Mouse (Mus musculus) lung, postnatal 36 days (tissue): ENCODE data around the gene Calr4.

ENCODE experiments used
- DNase-seq: peaks from one replicate; pipeline ENCODE4 v3.0.0; 2022; ENCODE audit warnings: mixed read lengths

The Calr4 gene

DNA sequence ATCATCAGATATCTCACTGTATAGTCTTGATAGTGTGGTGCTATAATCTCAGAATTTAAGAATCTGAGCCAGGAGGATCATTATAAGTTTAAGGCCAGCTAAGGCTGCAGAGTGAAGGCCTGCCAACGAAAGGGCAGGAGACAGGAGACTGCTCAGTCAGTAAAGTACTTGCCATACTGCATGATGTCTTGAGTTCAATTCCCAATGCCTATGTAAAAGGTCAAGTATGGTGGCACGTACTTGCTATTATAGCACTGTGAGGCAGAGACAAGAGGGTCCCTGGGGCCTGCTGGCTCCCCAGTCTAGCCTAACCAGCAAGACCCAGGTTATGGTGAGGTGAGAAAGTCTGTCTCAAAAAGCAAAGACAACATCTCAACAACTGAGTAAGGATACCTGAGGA, at the start of gene Calr4:
Gene Calr4 (plus strand): TSS at position 301 of the 400 bp plus-strand sequence.
- DNase-seq = no peak

DNA sequence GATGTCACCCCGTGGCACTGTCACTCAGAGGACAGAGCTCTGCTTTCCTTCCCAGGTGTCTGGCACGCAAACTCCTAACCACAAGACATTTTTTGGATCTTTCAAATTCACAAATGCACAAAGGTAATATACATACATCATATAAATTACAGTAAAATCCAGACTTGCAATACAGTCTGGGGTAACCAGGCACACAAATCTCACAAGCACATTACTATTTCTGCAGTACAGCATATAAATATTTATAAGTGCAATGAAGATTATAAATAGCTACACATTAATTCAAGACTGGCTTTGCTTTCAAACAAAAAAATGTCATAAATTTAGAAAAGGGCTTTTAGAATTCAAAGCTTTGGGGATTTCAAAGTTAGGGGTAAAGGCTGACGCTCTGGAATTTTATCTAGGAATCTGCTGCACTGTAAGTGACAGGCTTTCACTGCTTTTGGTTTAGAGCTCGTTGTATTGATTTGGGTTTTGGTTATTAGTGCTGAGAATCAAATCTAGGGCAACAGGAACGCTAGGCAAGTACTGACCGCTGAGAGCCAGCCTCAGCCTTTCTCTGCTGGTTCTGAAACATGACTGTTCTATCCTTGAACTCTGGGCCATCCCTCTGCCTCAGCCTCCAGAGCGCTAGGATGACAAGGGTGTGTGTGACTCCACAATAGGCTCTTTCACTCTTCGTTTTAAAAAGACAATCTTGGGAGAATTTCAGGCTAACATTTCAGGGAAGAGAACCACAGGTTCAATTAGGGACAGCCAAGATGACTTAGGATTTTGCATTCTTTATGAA, 48.5 kb upstream of the Calr4 start:
- no peak for DNase-seq

DNA sequence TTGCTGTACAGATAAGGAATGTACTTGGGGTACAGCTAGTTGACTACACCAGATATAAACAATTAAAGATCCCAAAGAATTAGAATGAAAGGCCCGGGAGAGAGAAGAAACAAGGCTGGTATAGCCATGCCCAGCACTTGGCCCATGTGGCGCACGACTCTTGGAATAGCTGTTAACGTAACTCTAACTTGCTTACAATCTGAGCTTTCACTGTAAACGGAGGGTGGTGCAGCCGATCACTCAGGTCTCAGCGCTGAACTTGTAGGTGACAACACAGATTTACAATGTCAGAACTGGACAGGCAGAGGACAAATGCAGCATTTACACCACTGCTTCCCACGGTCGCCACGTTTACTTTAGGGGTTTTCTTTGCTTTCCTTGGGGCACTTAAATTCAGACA, 42.7 kb upstream of the Calr4 start:
- DNase-seq = no peak

DNA sequence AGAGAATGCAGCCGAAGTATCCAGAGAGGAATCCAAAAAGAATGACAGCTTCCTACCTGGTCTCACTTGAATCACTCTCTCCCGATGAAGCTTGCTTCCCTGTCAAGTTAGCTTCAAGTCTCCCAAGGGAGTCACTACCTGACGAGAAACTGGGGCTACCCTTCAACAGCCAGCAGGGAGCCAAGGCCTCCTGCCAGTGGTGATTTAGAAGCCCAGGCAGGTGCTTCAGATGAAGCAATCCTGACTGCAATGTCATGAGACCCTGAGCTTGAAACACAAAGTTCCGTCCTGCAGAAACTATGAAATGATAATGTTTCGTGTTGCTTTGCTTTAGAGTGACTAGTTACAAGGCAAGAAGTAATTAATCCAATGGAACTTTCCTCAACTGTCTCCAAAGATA, 40.4 kb upstream of the Calr4 start:
- no peak for DNase-seq

DNA sequence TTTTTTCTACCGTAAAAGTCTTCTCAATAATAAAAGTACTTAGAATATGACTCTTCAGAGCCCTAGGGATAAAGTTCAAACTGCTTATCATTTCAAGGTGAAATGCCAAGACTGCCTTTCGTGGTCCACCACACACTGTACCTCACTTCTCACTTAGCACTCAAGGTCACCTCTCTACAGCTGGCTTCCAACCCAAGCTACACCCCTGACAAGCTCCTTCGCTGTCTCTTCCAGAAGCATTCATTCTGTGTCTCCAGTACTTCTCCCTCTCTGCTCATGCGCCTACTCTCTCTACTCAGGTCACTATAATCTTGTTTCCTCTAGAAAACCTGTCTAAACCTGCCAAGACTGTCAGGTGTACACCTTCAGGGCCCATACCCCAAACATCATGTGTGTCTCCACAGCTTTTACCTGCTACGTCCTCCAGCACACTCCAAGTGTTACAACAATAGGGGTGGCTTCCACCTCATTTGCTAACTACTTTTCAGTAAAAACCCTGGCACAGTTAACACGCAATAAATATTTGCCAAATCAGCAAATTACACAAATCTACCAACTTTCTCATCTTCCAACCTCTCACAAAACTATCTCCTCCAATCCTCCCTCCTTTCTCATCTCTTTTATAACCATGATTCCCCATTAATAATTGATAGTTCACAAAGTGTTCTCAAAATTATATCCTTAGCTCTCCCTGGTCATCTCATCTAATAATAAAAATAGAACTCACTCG, 38.2 kb upstream of the Calr4 start:
- no peak for DNase-seq

DNA sequence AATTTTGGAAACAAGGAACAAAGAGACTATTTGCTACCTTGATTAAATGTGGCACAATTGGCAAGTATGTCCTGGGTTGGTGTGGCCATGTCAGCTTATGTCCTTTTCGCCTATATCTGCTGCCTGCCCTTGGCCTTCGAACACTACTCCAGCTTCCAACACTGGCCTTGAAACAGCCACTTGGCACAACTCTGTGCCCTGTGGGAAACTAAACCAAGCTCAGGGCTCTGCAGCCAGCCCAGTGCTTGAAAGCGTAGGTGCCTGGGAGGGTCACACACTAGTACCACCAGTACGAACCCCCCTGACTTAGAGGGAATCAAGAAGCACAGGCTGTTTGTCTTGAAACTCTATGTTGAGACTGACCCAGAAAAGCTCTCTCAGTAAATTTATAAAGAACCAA, 35.2 kb upstream of the Calr4 start:
- no peak for DNase-seq

DNA sequence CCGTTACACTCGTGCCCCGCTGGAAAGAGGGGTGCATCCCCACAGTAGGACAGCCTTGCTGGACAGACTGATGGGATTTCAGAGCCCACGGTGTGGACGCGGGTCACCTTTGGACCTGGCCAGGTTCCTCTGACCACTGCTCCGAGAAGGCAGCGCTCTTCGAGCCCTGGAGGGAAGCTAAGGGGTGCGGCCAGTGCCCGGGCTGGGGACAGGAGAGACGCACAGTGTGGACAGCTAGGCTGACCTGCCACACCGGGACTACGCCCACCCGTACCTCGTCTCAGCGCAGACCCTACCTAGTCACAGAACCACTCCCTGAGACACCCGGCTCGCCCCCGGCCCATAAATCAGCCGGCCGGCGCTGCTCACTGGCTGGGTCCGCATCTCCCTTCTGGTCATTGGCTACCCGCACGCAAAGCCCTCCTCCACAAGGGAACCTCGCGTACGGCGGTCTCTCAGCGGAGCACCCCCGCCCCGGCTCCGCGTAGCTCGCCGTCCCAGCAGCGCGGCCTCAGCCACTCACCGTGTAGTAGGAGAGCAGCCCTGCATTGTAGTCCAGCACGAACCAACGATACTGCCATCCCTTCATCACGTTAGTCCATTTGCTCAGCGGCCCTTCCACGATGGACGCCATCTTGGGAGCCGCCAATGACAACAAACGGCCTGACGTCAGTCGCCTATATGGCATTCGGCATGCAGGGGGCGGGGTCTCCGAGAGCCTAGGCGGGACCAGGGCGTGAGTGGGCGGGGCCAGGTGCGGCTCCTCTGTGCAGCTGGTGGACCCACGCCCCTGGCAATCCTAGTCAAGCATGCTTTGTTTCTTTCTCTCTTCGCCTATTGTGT, 32.5 kb upstream of the Calr4 start, which contains the start of gene Osbpl9:
Gene Osbpl9 (minus strand): TSS at position 691 of the 843 bp plus-strand sequence.
- peak; percentile 99 for DNase-seq

DNA sequence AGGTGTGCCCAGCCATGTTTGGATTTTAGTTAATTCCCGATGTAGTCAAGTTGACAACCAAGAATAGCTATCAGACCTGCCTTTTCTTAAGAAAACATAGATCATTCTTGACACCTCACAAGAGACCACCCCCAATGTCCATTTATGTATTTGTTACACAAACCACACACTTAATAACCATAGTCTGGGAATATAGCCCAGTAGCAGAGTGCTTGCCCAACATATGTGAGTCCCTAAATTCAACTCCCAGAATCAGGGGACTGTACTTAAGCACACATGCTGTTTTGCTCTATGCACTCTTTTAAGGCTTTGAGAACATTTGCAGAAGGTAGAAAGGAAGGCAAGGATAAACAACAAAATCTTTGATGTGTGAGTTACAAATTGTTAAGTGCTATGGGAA, 30.4 kb upstream of the Calr4 start:
- no peak for DNase-seq

DNA sequence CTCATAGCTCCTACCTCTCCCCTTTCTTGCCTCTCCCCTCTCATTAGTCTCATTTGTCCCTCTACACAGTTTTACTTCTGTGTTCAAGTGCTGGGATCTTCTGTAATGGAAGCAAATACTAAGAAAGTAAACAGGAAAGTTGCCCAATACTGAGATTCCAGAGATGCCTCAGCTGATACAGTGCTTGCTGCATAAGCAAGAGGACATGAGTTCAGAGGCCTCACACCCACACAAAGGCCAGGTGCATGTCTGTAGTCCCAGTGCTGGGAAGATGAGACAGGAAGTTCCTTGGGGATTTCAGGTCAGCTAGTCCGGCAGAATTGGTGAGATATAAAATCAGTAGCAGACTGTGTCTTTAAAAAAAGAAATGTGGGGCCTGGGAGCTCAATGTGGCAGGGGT, 29.9 kb upstream of the Calr4 start:
- DNase-seq = peak; percentile 69

DNA sequence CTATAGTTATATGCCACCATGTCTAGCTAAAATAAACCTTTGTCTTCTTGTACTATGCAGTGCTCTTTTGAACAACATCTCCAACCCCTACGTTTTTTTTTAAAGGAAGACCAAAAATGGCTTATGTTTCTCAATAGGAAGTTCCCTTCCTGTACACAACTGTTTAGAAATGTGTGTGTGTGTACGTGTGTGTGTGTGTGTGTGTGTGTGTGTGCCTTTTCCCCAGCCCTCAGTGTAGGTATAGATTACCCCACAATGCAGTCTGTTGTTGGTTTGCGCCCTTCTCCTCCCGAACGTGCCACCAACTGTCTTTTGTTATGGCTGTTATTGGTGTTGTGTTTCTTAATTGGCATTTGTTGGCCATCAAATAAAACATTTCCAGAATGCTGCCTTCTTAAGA, 26.8 kb upstream of the Calr4 start:
- DNase-seq = no peak

DNA sequence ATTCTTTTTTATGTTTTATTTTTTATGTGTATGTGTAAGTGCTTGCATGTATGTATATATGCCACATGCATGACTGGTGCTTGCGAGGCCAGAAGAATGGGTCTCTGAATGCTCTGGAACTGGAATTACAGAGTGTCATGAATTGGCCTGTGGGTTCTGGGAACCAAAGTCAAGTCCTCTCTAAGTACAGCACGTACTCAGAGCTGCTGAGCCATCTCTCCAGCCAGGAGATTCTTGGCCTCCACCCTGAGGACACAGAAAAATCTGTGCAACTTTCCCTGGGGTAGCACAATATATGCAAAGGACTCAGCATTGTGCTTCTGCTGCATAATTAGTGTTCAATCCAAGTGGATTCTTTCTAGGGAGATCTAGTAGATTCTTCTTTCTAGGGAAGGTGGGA, 24.0 kb upstream of the Calr4 start:
- no peak for DNase-seq

DNA sequence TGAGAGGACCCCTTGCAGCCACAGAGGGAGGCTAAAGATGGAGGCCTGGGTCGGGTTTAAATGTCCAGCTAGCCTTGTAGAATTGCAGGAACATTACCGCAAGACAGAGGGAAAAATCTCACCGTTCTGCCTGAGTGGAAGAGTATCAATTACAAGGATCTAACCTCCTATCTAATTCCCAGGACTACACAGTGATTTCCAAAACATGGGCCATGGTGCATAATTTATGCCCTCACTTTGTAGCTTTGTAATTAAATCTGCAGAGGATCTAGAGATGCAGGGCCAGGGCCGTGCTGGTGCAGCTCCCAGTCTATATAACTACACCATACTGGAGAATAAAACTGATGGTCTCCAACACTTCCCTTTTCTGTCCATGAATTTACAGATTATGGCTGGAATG, 23.4 kb upstream of the Calr4 start:
- DNase-seq = no peak

DNA sequence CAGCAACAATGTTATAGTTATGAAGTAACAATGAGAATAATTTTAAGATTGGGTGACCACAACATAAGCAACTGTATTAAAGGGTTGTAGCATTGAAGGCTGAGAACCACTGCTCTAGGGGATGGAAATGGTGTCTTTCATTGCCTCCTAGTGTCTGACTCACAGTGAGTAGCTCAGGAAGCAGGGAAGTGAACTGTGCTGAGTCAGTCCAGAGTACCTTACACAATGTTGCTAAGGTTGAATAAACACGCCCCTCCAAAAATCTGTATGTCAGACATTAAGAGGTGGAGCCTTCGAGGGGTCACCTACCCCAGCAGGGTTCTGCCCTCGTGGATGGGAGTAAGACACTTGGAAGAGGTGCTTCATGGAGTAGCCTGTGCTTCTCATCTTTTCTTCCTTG, 20.3 kb upstream of the Calr4 start:
- no peak for DNase-seq

DNA sequence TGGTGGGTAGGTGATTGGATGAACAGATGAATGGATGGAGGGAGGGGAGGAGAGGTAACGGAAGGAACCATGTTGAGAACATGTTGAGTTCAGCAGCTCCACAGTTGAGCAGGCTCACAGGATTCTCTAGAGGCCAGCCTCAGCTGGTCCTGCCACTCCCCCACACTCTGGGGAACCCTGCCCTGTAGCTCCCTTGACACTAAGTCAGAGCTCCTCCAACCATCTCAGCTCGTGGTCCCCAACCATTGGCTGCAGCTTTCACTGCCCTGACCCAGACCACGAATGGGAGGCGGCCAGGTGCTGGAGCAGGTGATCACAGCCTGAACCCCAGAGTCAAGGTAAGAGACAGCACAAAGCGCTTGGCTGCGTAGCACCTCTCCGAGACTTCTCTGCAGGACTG, 16.3 kb upstream of the Calr4 start:
- no peak for DNase-seq

DNA sequence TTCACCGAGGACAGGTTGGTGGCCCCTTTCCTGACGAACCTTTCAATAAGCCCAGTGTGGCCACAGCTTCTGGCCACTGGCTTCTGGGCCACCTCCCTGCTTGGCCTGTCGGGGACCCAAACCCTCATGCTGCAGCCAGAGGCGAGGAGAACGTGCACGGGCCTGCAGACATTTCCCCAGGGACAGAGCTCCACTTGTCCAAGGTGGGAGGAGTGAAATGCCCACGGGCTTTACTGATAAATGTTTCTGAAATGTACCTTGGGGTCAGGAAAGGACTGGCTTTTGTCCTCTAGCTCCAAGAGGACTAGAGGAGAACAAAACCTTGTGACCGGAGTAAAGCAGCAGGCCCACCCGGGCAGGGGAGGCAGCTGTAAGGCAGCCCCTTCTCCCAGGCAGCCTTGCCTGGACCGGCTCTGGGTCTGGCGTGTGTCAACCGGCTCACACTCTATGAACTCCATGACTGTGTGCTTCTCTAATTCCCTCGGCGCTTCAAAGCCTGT, 13.8 kb upstream of the Calr4 start:
- DNase-seq = no peak

DNA sequence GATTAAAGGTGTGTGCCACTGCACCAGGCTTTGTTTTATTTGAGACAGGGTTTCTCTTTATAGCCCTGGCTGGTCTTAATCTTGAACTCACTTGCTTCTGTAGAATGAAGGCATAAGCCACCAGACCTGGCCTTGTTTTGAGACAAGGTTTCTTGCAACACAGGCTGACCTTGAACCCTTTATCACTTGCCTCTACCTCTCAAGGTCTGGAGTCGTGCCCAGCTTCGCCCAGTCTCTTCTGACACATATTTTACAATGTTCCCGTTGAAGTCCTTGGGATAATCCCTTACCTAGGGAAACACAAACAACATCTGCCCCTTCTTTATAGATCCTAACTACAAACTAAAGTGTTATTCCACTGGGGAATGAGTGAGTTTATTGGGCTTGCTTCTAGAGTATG, 12.3 kb upstream of the Calr4 start:
- no peak for DNase-seq

DNA sequence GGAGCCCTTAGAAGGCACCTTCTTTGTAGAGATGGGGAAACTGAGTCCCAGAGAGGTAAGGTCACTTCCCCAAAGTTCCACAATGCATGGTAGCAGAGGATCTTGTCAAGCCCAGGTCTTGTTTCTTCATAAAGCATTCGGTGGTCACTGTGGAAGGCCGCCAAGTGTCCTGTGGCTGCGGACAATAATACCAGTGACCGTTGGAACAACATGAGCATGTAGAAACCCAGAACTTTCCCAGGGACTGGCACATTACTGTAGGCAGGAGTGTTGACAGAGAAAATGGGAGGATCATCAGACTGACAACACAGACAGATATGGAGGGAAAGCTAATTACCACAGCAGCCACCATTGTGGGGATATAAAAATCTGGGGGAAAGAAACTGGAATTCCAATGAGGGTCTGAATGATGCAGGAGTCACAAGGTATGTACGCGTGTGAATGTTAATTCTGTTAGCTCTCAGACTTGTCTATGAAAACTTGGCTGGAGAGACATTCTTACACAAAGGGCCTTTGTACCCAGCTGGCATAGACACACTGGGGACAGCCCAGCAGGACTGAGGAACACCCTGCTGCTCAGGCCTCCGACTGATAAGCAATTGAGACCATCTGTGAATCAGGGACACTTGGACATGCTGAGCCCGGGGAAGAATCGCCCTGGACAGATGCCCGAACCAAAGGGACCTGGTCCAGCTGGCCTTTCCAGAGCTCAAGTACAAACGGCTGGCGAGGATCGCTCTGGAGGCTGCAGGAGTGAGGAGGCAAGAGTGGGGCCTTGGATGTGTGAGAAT, 9.3 kb upstream of the Calr4 start:
- peak; percentile 82 for DNase-seq

DNA sequence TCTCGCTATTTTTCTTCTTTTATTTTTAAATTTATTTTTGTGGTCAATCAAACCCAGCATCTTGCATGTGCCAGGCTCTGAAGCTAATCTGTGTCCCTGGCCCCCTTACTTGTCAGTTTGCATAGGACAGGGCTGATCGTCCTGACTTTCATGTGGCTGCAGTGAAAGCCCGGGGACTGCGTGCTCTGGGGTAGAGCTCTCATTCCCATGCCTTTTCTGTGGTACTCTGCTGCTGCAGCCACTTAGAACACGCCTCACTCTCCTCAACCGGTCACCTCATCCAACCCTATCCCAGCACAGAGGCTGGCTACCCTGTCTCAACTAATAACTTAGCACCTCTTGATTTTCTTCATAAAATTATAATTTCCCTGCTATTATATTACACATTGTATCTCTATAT, 8.7 kb upstream of the Calr4 start:
- no peak for DNase-seq

DNA sequence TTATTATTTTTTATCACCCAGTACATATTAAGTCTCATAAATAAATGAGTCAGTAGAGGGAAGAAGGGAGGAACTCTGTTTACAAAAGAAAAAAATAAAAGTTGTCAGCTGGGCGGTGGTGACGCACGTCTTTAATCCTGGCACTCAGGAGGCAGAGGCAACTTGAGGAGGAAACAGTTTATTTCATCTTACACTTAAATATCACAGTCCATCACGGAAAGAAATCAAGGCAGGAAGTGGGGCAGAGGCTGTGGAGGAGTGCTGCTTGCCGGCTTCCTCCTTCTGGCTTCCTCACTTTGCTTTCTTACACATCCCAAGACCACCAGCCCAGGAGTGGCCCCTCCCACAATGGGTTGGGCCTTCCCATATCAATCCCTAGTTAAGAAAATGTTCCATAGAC, 8.2 kb upstream of the Calr4 start:
- DNase-seq = peak; percentile 11

DNA sequence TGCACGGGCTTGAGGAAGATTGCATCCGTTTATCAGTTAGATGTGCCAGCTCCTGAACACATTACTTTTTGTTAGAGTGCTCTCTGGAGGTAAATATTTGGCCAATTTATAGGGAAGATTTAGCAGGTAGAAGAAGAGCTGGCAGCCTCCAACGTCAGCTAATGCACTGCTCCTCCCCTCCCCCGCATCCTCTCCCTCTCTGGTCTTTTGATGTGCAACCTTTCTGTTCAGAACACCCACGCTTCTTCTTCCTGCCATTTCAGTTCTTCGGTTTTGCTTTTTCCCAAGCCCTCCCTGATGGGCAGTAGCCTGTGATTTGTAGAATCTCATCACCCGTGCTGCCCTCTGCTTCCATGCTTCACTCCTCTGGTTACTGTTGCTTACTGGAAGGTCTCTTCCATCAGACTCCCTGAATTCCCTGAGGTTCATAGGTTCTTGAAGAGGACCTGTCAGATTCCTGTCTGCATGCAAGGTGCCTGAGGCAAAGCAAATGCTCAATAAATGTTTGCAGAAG, 4.5 kb upstream of the Calr4 start:
- DNase-seq = no peak

DNA sequence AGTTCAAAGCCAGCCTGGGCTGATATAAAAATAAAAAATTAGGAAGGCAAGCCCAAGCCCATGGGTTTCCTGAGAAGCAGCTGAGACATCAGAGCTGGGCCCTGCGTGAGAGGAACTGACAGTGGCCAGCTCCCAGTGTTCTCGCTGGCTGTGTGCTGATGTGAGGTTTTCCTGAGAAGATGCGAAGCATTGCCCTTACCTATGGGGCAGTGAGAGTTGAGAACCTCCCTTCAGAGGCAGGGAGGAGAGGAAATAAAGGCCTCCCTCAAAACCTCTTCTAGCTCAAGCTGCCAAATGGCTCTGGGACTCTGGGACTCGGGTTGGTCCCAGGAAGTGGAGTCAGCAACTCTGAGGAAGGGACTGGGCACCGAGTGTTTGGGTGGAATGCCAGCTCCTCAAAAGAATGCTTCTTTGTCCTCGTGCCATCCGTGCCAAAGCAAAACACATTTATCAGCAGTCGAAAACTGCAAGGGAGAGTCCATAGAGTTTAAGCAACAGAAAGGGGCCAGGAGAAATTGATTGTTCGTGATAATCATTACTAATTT, 593 bp downstream of the Calr4 start:
- DNase-seq = no peak
